20 mouse cellular contexts compared by ENCODE assay signal in the genomic region with DNA sequence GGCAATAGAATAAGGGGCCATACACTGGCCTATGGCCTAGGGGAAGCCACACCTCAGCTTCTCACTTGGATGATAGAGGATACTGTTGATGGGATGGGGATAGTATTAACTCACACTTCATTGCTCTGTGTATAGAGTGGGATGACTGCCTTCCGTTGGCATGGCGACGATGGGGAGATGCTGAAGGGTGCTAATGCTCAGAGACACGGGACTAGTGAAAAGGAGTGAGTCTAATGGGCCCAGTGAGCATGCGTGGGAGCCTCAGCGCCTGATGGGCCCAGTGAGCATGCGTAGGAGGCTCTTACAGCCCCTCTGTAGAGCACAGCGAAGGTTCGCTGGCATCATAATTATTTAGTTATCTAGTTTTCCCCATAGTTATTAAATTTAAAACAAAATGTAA. TPM values are rescaled to one million over a fixed set of nuclear protein-coding genes. Genes with fewer than 3 reads are reported as not detected.
A peak's percentile ranks its signal among the peaks of the same experiment; 100 is the strongest.
DNase-seq lines count a peak whose midpoint lies in the region; ATAC-seq and TF ChIP-seq lines count a peak whose summit lies in the region.
"Had no signal": no experiment of that assay in that cellular context is flagged by ENCODE, and none has a peak within 500 bp of the region (broad histone marks: within the 10 kb centered on the region; RNA-seq: fewer than 3 reads in every experiment).

No protein-coding gene starts in this region.

- H3K4me3 ChIP-seq in forebrain, postnatal 0 days (ENCODE audit: low read depth, low read length) = no peak overlapping the region
- H3K4me3 ChIP-seq in forebrain, embryonic 11.5 days (ENCODE audit: low read depth, low read length) = no peak overlapping the region
- no peak overlapping the region for H3K4me3 ChIP-seq in forebrain, embryonic 16.5 days (replicated peaks; ENCODE audit: low read length)
- H3K4me3 ChIP-seq: intestine, embryonic 15.5 days; limb, embryonic 13.5 days; neural tube, embryonic 12.5 days had no signal

- ATAC-seq in forebrain, postnatal 0 days = 0 out of 2 replicates have a peak, but pooled peaks have one; percentile 48
- ATAC-seq in forebrain, embryonic 11.5 days (replicated peaks; ENCODE audit: low FRiP score) = no peak
- ATAC-seq in forebrain, embryonic 16.5 days = no peak
- ATAC-seq: CD4-positive, CD25-positive, alpha-beta regulatory T cell, adult 4 months; forebrain, embryonic 14.5 days; intestine, embryonic 15.5 days had no signal

- no peak for DNase-seq in forebrain, postnatal 0 days
- DNase-seq in forebrain, embryonic 11.5 days (ENCODE audit: low spot score) = no peak
- peak; percentile 30 to 56 for DNase-seq in kidney, postnatal 4 days
- no peak for DNase-seq in kidney, adult 8-10 months
- DNase-seq in layer of hippocampus, adult 18-20 months (ENCODE audit: low spot score in 2 of 2) = peak; percentile 37 to 71
- DNase-seq in right cerebral cortex, postnatal 14 days = peak; percentile 13
- DNase-seq in yolk sac, embryonic 10.5 days (ENCODE audit: low spot score) = no peak
- DNase-seq: cerebellum, adult 11 months; cerebellum, postnatal 36 days; heart, postnatal 4 days; kidney, postnatal 14 days; thymus, postnatal 14 days had no signal

- no peak overlapping the region for H3K27ac ChIP-seq in forebrain, postnatal 0 days (ENCODE audit: low read depth, low read length)
- no peak overlapping the region for H3K27ac ChIP-seq in forebrain, embryonic 11.5 days (ENCODE audit: low read depth, low read length)
- H3K27ac ChIP-seq in forebrain, embryonic 16.5 days (ENCODE audit: low read length) = no peak overlapping the region
- H3K27ac ChIP-seq: intestine, embryonic 15.5 days; limb, embryonic 13.5 days; liver, embryonic 14.5 days; neural tube, embryonic 12.5 days had no signal

- no peaks in the 10 kb centered on the region for H3K9me3 ChIP-seq in forebrain, postnatal 0 days (ENCODE audit: low read length)
- no peaks in the 10 kb centered on the region for H3K9me3 ChIP-seq in forebrain, embryonic 11.5 days (ENCODE audit: control insufficient read depth, low read length)
- H3K9me3 ChIP-seq in forebrain, embryonic 16.5 days (ENCODE audit: control insufficient read depth, low read length) = no peaks in the 10 kb centered on the region
- H3K9me3 ChIP-seq: G1E; intestine, embryonic 15.5 days; limb, embryonic 13.5 days; neural tube, embryonic 12.5 days had no signal

- no peak overlapping the region for H3K4me2 ChIP-seq in forebrain, postnatal 0 days (ENCODE audit: low read depth)
- no peak overlapping the region for H3K4me2 ChIP-seq in forebrain, embryonic 11.5 days (ENCODE audit: low read depth, low read length, severe bottlenecking)
- no peak overlapping the region for H3K4me2 ChIP-seq in forebrain, embryonic 16.5 days (ENCODE audit: low read length)
- H3K4me2 ChIP-seq: intestine, embryonic 15.5 days; limb, embryonic 13.5 days; neural tube, embryonic 12.5 days had no signal

- H3K36me3 ChIP-seq in forebrain, postnatal 0 days (ENCODE audit: insufficient read depth) = no peaks in the 10 kb centered on the region
- H3K36me3 ChIP-seq in forebrain, embryonic 11.5 days (ENCODE audit: control insufficient read depth, insufficient read depth, low read length) = no peaks in the 10 kb centered on the region
- no peaks in the 10 kb centered on the region for H3K36me3 ChIP-seq in forebrain, embryonic 16.5 days (ENCODE audit: control insufficient read depth, insufficient read depth)
- H3K36me3 ChIP-seq: G1E; intestine, embryonic 15.5 days; limb, embryonic 13.5 days; neural tube, embryonic 12.5 days had no signal

- H3K4me1 ChIP-seq in forebrain, postnatal 0 days (ENCODE audit: insufficient read depth) = no peaks in the 10 kb centered on the region
- no peaks in the 10 kb centered on the region for H3K4me1 ChIP-seq in forebrain, embryonic 11.5 days (replicated peaks; ENCODE audit: control insufficient read depth, insufficient read depth, low read length)
- no peaks in the 10 kb centered on the region for H3K4me1 ChIP-seq in forebrain, embryonic 16.5 days (replicated peaks; ENCODE audit: control insufficient read depth, insufficient read depth, low read length)
- H3K4me1 ChIP-seq: intestine, embryonic 15.5 days; neural tube, embryonic 12.5 days had no signal

- no peaks in the 10 kb centered on the region for H3K27me3 ChIP-seq in forebrain, postnatal 0 days (ENCODE audit: insufficient read depth, low read length)
- H3K27me3 ChIP-seq in forebrain, embryonic 11.5 days (ENCODE audit: control insufficient read depth, insufficient read depth, low read length) = no peaks in the 10 kb centered on the region
- no peaks in the 10 kb centered on the region for H3K27me3 ChIP-seq in forebrain, embryonic 16.5 days (replicated peaks; ENCODE audit: control insufficient read depth, insufficient read depth, low read length)
- H3K27me3 ChIP-seq: intestine, embryonic 15.5 days; limb, embryonic 13.5 days; neural tube, embryonic 12.5 days had no signal

- 82% methylated on average over 9 of the region's 9 CpGs for WGBS in forebrain, postnatal 0 days
- WGBS in forebrain, embryonic 11.5 days = 86% methylated on average over 9 of the region's 9 CpGs
- 84% methylated on average over 9 of the region's 9 CpGs for WGBS in forebrain, embryonic 16.5 days

- TF ChIP-seq CTCF in forebrain, postnatal 0 days (IDR thresholded peaks at IDR 0.05; ENCODE audit: low read depth) = no peak

- no peak overlapping the region for H3K9ac ChIP-seq in forebrain, postnatal 0 days
- no peak overlapping the region for H3K9ac ChIP-seq in forebrain, embryonic 11.5 days (ENCODE audit: low read length)
- H3K9ac ChIP-seq in forebrain, embryonic 16.5 days (replicated peaks; ENCODE audit: low read depth, low read length) = no peak overlapping the region
- H3K9ac ChIP-seq: intestine, embryonic 15.5 days; limb, embryonic 13.5 days; liver, embryonic 14.5 days; neural tube, embryonic 12.5 days had no signal

RNA-seq across cellular contexts. Expression of gene Arhgef3, which starts 24.2 kb away (rescaled TPM):
- 17.3 and 17.7 TPM in 2 replicates for total RNA-seq in forebrain, postnatal 0 days (2014; rRNA removed)
- 9.1 and 12.3 TPM in 2 replicates for polyA plus RNA-seq in forebrain, postnatal 0 days (2015; fragmentation: Nextera tagmentation; extraction: Ambion mirVana)
- 2.3 and 2.9 TPM in 2 replicates for polyA plus RNA-seq in forebrain, embryonic 11.5 days (2014; fragmentation: Nextera tagmentation; extraction: Ambion mirVana)
- 10 to 100 TPM; 84.2 to 92.7 TPM for total RNA-seq in layer of hippocampus, adult 18-20 months (2021)
- 5.1 and 5.4 TPM in 2 replicates for polyA plus RNA-seq in forebrain, embryonic 16.5 days (2015; fragmentation: Nextera tagmentation; extraction: Ambion mirVana)

Comparison
In these comparisons a context has a peak if more than half of its experiments do, and no peak if none do; other contexts are left out.
1. DNase-seq: peak in kidney, postnatal 4 days (2 of 2), layer of hippocampus, adult 18-20 months (2 of 2) and right cerebral cortex, postnatal 14 days (single experiment); none in forebrain, postnatal 0 days (single experiment), forebrain, embryonic 11.5 days (single experiment), kidney, adult 8-10 months (0 of 2) and yolk sac, embryonic 10.5 days (single experiment).